Mouse (Mus musculus): ENCODE measurements around the gene Foxs1. TPM values are rescaled to one million over a fixed set of nuclear protein-coding genes. Genes with fewer than 3 reads are reported as not detected.

The Foxs1 gene
- polyA plus RNA-seq (2012; rRNA removed; ENCODE audit: low replicate concordance) = 17.5 and 19.5 TPM in 2 replicates

DNA sequence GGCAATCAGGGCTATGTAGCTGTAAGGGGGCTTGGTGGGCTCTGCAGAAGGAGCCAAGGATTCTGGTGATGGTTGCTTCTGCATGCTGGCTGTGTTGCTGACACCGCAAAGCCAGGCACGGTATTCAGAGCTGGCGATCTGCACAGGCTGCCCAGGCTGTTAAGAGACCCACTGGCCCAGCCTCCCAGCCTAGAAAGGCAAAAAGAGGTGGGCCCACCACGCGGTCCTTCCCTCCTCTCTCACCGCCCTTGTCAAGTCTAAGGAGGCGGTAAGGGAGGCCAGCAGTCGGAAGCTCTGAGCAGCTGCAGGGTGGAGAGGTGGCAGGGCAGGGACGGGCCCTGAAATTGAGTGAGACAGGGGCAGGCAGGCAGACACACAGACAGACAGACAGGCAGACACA is at the start of gene Foxs1:
Gene Foxs1, minus strand, starts transcription at position 161 of the 400 bp plus-strand sequence.

DNA sequence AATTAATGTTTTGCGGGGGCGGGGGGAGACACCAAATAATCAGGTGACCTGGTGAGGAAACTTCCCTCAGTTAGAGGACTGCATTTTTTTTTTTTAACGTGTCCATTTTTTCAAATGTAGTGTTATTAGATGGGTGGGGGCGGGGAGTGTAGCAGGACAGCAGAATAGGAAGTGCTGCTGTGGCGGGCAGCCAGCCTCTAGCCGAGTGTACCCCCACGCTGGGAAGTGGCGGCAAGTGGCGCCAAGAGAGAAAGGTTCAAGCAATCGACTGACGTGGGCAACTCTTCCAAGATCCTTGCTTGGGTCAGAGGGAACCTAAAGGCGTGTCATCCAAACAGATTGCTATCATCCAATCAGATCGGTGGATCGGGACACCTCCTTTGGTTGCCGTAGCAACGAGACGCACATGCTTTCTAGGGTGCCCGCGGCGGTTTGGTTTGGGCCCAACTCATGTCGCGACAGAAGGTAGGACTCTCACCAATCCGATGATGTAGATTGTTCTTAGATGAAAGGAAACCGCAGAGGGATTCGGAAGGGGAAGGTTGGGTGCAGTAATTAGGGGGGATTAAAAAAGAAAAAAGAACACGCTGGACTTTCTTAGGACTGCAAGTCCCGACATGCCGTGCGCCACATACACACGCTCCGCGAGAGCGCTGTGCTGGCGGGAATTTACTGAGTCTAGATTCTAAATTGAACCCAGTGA is 29.2 kb upstream of the Foxs1 start, which contains the start of gene Ttll9:
Gene Ttll9, plus strand, starts transcription at position 395 of the 703 bp plus-strand sequence.

DNA sequence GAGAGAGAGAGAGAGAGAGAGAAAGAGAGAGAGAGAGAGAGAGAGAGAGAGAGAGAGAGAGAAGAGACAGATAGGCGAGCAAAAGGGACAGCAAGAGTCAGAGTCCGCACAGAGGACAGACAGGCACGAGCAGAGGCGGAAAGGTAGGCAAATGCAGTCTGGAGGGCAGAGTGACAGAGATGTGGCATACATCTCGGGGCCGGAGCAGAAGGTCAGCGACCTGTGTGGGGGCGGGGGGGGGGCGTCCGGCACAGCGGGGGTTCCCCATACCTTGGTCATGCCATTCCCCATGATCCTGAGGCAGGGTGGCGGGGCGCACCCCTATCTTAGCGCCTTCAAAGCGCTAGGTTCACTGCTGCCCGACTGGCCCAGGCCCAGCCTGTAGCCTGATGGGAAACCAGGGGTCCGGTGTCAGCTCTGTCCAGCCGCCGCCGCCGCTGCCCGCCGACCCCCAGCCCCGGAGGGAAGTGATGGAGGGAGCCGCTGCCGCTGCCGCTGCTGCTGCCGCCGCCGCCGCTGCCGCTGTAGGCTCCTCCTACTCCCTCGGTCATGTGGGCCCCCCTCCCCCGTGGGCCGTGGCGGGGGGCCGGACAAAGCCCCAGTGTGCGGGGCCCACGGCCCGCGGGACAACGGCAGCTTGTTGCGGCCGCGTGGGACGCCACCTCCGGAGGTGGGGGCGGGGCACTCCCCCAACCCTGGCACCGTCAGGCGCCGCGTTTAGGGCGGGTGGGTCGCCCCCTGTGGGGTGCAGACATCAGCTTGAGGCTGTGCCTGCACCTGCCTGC is 18.2 kb upstream of the Foxs1 start, which contains the start of gene Dusp15:
Gene Dusp15, minus strand, starts transcription at position 634 of the 785 bp plus-strand sequence.

DNA sequence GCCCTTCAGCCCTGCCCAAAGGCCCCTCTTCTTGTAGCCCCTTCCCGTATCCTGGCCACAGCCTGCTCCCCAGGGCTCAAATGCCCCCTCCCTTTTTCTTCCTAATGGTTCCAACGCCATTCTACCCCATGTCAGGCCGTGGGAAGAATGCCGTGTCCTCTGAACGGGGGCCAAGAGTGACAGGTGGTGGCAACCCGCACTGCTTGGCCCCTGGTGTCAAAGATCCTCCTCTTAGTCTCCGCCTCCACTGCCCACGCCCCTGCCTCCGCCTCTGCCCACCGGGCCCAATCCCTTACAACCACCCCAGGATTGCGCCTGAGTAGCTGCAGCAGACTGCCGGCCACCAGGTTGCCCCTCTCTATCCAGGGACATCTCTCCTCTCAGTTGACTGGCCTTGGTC is 22.0 kb downstream of the Foxs1 start, which contains the start of gene Mylk2:
Gene Mylk2, plus strand, starts transcription at position 322 of the 400 bp plus-strand sequence.

Other genes starting within 250 kb of the Foxs1 start
- gene Mcts2, start 246.2 kb downstream of the Foxs1 start, polyA plus RNA-seq (2012; rRNA removed; ENCODE audit: low replicate concordance) = 7.2 and 10.9 TPM in 2 replicates
- 163 and 303 TPM in 2 replicates for gene Id1, start 197.0 kb downstream of the Foxs1 start, polyA plus RNA-seq (2012; rRNA removed; ENCODE audit: low replicate concordance)
- 9.4 and 12.8 TPM in 2 replicates for gene Cox4i2, start 179.0 kb downstream of the Foxs1 start, polyA plus RNA-seq (2012; rRNA removed; ENCODE audit: low replicate concordance)
- gene Bcl2l1, start 101.5 kb downstream of the Foxs1 start, polyA plus RNA-seq (2012; rRNA removed; ENCODE audit: low replicate concordance) = 44.2 and 57.2 TPM in 2 replicates
- gene Tpx2, start 85.2 kb downstream of the Foxs1 start, polyA plus RNA-seq (2012; rRNA removed; ENCODE audit: low replicate concordance) = 0.42 and 3.3 TPM in 2 replicates
- gene Mylk2, start 21.9 kb downstream of the Foxs1 start, polyA plus RNA-seq (2012; rRNA removed; ENCODE audit: low replicate concordance) = 0.13 and 0.22 TPM in 2 replicates
- 0.49 and 3.4 TPM in 2 replicates for gene Dusp15, start 18.5 kb upstream of the Foxs1 start, polyA plus RNA-seq (2012; rRNA removed; ENCODE audit: low replicate concordance)
- 0.56 and 0.68 TPM in 2 replicates for gene Ttll9, start 29.3 kb upstream of the Foxs1 start, polyA plus RNA-seq (2012; rRNA removed; ENCODE audit: low replicate concordance)
- gene Pdrg1, start 82.2 kb upstream of the Foxs1 start, polyA plus RNA-seq (2012; rRNA removed; ENCODE audit: low replicate concordance) = 76.8 and 98.9 TPM in 2 replicates
- not detected in 2 replicates for gene Xkr7, start 98.6 kb upstream of the Foxs1 start, polyA plus RNA-seq (2012; rRNA removed; ENCODE audit: low replicate concordance)
- gene Ccm2l, start 132.7 kb upstream of the Foxs1 start, polyA plus RNA-seq (2012; rRNA removed; ENCODE audit: low replicate concordance) = 30.7 and 85.0 TPM in 2 replicates
- gene Hck, start 175.3 kb upstream of the Foxs1 start, polyA plus RNA-seq (2012; rRNA removed; ENCODE audit: low replicate concordance) = 5.2 and 15.0 TPM in 2 replicates
- gene Tm9sf4, start 228.1 kb upstream of the Foxs1 start, polyA plus RNA-seq (2012; rRNA removed; ENCODE audit: low replicate concordance) = 60.6 and 80.1 TPM in 2 replicates